Mouse (Mus musculus): ENCODE data around the gene Tmprss11a. TPM values are rescaled to one million over a fixed set of nuclear protein-coding genes. Genes with fewer than 3 reads are reported as not detected.

The Tmprss11a gene
- not detected in 2 replicates for polyA plus RNA-seq (2014; fragmentation: Nextera tagmentation; extraction: Ambion mirVana)

GRCm38 (mm10) chr5:86468890-86469289, at the start of gene Tmprss11a:
Tmprss11a (minus strand) TSS chr5:86468990.
- Histone ChIP-seq H3K4me2 (replicated peaks; ENCODE audit: low read depth, low read length) (no peak within 1 kb of the TSS), H3K9me3 (ENCODE audit: control insufficient read depth, low read length) (no peaks in the 10 kb centered on the region), H3K4me3 (ENCODE audit: low read length) (no peak within 1 kb of the TSS), H3K27me3 (ENCODE audit: control insufficient read depth, insufficient read depth, low read length) (no peaks in the 10 kb centered on the region), H3K36me3 (ENCODE audit: control insufficient read depth, insufficient read depth, low read length) (no peaks in the 10 kb centered on the region), H3K4me1 (ENCODE audit: control insufficient read depth, insufficient read depth, low read length) (no peaks in the 10 kb centered on the region), H3K27ac (ENCODE audit: low read depth, low read length) (no peak within 1 kb of the TSS), H3K9ac (ENCODE audit: low read depth, low read length) (no peak within 1 kb of the TSS)
- no peak for ATAC-seq (ENCODE audit: low FRiP score, low TSS enrichment)
- WGBS = 83% methylated on average over 4 of the region's 4 CpGs

- 74% methylated on average over 9 of the region's 9 CpGs for WGBS
- Histone ChIP-seq H3K4me2 (replicated peaks; ENCODE audit: low read depth, low read length) (no peak within 1 kb of the TSS), H3K9me3 (ENCODE audit: control insufficient read depth, low read length) (no peaks in the 10 kb centered on the region), H3K27ac (ENCODE audit: low read depth, low read length) (no peak within 1 kb of the TSS), H3K4me1 (ENCODE audit: control insufficient read depth, insufficient read depth, low read length) (no peaks in the 10 kb centered on the region), H3K4me3 (ENCODE audit: low read length) (no peak within 1 kb of the TSS), H3K27me3 (ENCODE audit: control insufficient read depth, insufficient read depth, low read length) (no peaks in the 10 kb centered on the region), H3K9ac (ENCODE audit: low read depth, low read length) (no peak within 1 kb of the TSS), H3K36me3 (ENCODE audit: control insufficient read depth, insufficient read depth, low read length) (no peaks in the 10 kb centered on the region)
- no peak for ATAC-seq (ENCODE audit: low FRiP score, low TSS enrichment)
Observed at GRCm38 (mm10) chr5:86518500-86518899, 49.7 kb upstream of the Tmprss11a start, which contains the start of gene Tmprss11g. Tmprss11g (minus strand) TSS chr5:86518600.

- Histone ChIP-seq H3K4me2 (replicated peaks; ENCODE audit: low read depth, low read length) (no peak overlapping the region), H3K27ac (ENCODE audit: low read depth, low read length) (no peak overlapping the region), H3K4me1 (ENCODE audit: control insufficient read depth, insufficient read depth, low read length) (no peaks in the 10 kb centered on the region), H3K4me3 (ENCODE audit: low read length) (no peak overlapping the region), H3K27me3 (ENCODE audit: control insufficient read depth, insufficient read depth, low read length) (no peaks in the 10 kb centered on the region), H3K36me3 (ENCODE audit: control insufficient read depth, insufficient read depth, low read length) (no peaks in the 10 kb centered on the region), H3K9me3 (ENCODE audit: control insufficient read depth, low read length) (no peaks in the 10 kb centered on the region), H3K9ac (ENCODE audit: low read depth, low read length) (no peak overlapping the region)
- ATAC-seq (ENCODE audit: low FRiP score, low TSS enrichment) = no peak
- WGBS = 81% methylated on average over 5 of the region's 5 CpGs
Observed at GRCm38 (mm10) chr5:86511538-86511937, 42.7 kb upstream of the Tmprss11a start.

GRCm38 (mm10) chr5:86493453-86493852, 24.7 kb upstream of the Tmprss11a start:
- Histone ChIP-seq H3K9ac (ENCODE audit: low read depth, low read length) (no peak overlapping the region), H3K9me3 (ENCODE audit: control insufficient read depth, low read length) (no peaks in the 10 kb centered on the region), H3K27me3 (ENCODE audit: control insufficient read depth, insufficient read depth, low read length) (no peaks in the 10 kb centered on the region), H3K4me3 (ENCODE audit: low read length) (no peak overlapping the region), H3K4me2 (replicated peaks; ENCODE audit: low read depth, low read length) (no peak overlapping the region), H3K27ac (ENCODE audit: low read depth, low read length) (no peak overlapping the region), H3K4me1 (ENCODE audit: control insufficient read depth, insufficient read depth, low read length) (no peaks in the 10 kb centered on the region), H3K36me3 (ENCODE audit: control insufficient read depth, insufficient read depth, low read length) (no peaks in the 10 kb centered on the region)
- no peak for ATAC-seq (ENCODE audit: low FRiP score, low TSS enrichment)
- WGBS = 84% methylated on average over 1 of the region's 1 CpGs

GRCm38 (mm10) chr5:86482562-86482961, 13.8 kb upstream of the Tmprss11a start:
- no peak for ATAC-seq (ENCODE audit: low FRiP score, low TSS enrichment)

DNA sequence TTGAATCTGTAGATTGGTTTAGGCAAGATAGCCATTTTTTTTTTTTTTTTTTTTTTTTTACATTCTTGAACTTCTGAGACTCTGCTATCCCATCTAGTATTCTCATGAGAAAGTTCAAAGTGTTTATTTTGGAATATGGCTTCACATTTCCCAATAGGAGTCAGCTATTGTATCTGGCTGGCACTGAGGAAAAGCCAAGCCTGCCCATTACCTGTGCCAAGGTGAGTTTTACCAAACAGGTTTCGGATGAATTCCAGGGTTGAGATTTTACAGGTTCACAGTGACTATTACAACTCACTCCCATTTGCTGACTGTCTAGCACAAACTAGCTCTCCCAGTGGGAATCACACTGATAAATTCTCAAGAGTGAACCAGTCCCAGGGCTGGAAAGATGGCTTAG, 13.2 kb upstream of the Tmprss11a start:
- Histone ChIP-seq H3K9ac (ENCODE audit: low read depth, low read length) (no peak overlapping the region), H3K9me3 (ENCODE audit: control insufficient read depth, low read length) (no peaks in the 10 kb centered on the region), H3K4me3 (ENCODE audit: low read length) (no peak overlapping the region), H3K27ac (ENCODE audit: low read depth, low read length) (no peak overlapping the region), H3K27me3 (ENCODE audit: control insufficient read depth, insufficient read depth, low read length) (no peaks in the 10 kb centered on the region), H3K36me3 (ENCODE audit: control insufficient read depth, insufficient read depth, low read length) (no peaks in the 10 kb centered on the region), H3K4me2 (replicated peaks; ENCODE audit: low read depth, low read length) (no peak overlapping the region), H3K4me1 (ENCODE audit: control insufficient read depth, insufficient read depth, low read length) (no peaks in the 10 kb centered on the region)
- 88% methylated on average over 1 of the region's 1 CpGs for WGBS
- ATAC-seq (ENCODE audit: low FRiP score, low TSS enrichment) = no peak

More at GRCm38 (mm10) chr5:86482562-86482961, 13.8 kb upstream of the Tmprss11a start:
- Histone ChIP-seq H3K4me1 (ENCODE audit: control insufficient read depth, insufficient read depth, low read length) (no peaks in the 10 kb centered on the region), H3K4me3 (ENCODE audit: low read length) (no peak overlapping the region), H3K27ac (ENCODE audit: low read depth, low read length) (no peak overlapping the region), H3K4me2 (replicated peaks; ENCODE audit: low read depth, low read length) (no peak overlapping the region), H3K27me3 (ENCODE audit: control insufficient read depth, insufficient read depth, low read length) (no peaks in the 10 kb centered on the region), H3K9me3 (ENCODE audit: control insufficient read depth, low read length) (no peaks in the 10 kb centered on the region), H3K9ac (ENCODE audit: low read depth, low read length) (no peak overlapping the region), H3K36me3 (ENCODE audit: control insufficient read depth, insufficient read depth, low read length) (no peaks in the 10 kb centered on the region)
- WGBS = 80% methylated on average over 2 of the region's 2 CpGs

GRCm38 (mm10) chr5:86473859-86474258, 5.1 kb upstream of the Tmprss11a start:
- WGBS = 79% methylated on average over 9 of the region's 9 CpGs
- Histone ChIP-seq H3K9me3 (ENCODE audit: control insufficient read depth, low read length) (no peaks in the 10 kb centered on the region), H3K36me3 (ENCODE audit: control insufficient read depth, insufficient read depth, low read length) (no peaks in the 10 kb centered on the region)

GRCm38 (mm10) chr5:86439306-86439705, 29.5 kb downstream of the Tmprss11a start:
- Histone ChIP-seq H3K4me2 (replicated peaks; ENCODE audit: low read depth, low read length) (no peak overlapping the region), H3K27me3 (ENCODE audit: control insufficient read depth, insufficient read depth, low read length) (no peaks in the 10 kb centered on the region), H3K9me3 (ENCODE audit: control insufficient read depth, low read length) (no peaks in the 10 kb centered on the region), H3K4me3 (ENCODE audit: low read length) (no peak overlapping the region), H3K27ac (ENCODE audit: low read depth, low read length) (no peak overlapping the region), H3K4me1 (ENCODE audit: control insufficient read depth, insufficient read depth, low read length) (no peaks in the 10 kb centered on the region), H3K9ac (ENCODE audit: low read depth, low read length) (no peak overlapping the region), H3K36me3 (ENCODE audit: control insufficient read depth, insufficient read depth, low read length) (no peaks in the 10 kb centered on the region)
- ATAC-seq (ENCODE audit: low FRiP score, low TSS enrichment) = no peak
- 30% methylated on average over 2 of the region's 2 CpGs for WGBS

More at GRCm38 (mm10) chr5:86473859-86474258, 5.1 kb upstream of the Tmprss11a start:
- no peak overlapping the region for H3K27ac ChIP-seq (ENCODE audit: low read depth, low read length)
- H3K4me1 ChIP-seq (ENCODE audit: control insufficient read depth, insufficient read depth, low read length) = no peaks in the 10 kb centered on the region
- no peaks in the 10 kb centered on the region for H3K27me3 ChIP-seq (ENCODE audit: control insufficient read depth, insufficient read depth, low read length)
- no peak for ATAC-seq (ENCODE audit: low FRiP score, low TSS enrichment)
- no peak overlapping the region for H3K4me2 ChIP-seq (replicated peaks; ENCODE audit: low read depth, low read length)
- no peak overlapping the region for H3K4me3 ChIP-seq (ENCODE audit: low read length)
- no peak overlapping the region for H3K9ac ChIP-seq (ENCODE audit: low read depth, low read length)

DNA sequence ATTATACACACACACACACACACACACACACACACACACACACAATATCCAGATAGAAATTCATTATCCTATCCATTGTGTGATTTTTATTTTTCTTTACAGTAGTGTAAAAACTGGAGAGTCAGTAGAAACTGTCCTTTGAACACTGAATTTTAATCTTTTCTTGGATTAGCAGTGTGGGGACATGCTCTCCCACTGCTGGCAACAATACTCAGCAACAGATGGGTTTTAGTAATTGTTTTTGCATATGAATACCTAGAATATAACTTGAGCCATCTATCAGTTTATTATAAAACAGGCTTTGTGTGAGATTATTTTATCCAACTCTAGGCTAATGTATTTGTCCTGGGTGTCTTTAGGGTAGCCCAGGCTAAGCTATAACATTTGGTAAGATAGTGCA, 30.2 kb downstream of the Tmprss11a start:
- H3K9ac ChIP-seq (ENCODE audit: low read depth, low read length) = no peak overlapping the region
- H3K4me2 ChIP-seq (replicated peaks; ENCODE audit: low read depth, low read length) = no peak overlapping the region
- no peak overlapping the region for H3K27ac ChIP-seq (ENCODE audit: low read depth, low read length)
- H3K36me3 ChIP-seq (ENCODE audit: control insufficient read depth, insufficient read depth, low read length) = no peaks in the 10 kb centered on the region
- no peaks in the 10 kb centered on the region for H3K27me3 ChIP-seq (ENCODE audit: control insufficient read depth, insufficient read depth, low read length)
- H3K4me3 ChIP-seq (ENCODE audit: low read length) = no peak overlapping the region
- ATAC-seq (ENCODE audit: low FRiP score, low TSS enrichment) = no peak
- H3K9me3 ChIP-seq (ENCODE audit: control insufficient read depth, low read length) = no peaks in the 10 kb centered on the region
- H3K4me1 ChIP-seq (ENCODE audit: control insufficient read depth, insufficient read depth, low read length) = no peaks in the 10 kb centered on the region
